Mouse (Mus musculus): Measurements from ENCODE around the gene Kcne2. TPM values are rescaled to one million over a fixed set of nuclear protein-coding genes. Genes with fewer than 3 reads are reported as not detected.

The Kcne2 gene
- 2.2 and 5.3 TPM in 2 replicates for polyA plus RNA-seq (2015; fragmentation: Nextera tagmentation; extraction: Ambion mirVana)

DNA sequence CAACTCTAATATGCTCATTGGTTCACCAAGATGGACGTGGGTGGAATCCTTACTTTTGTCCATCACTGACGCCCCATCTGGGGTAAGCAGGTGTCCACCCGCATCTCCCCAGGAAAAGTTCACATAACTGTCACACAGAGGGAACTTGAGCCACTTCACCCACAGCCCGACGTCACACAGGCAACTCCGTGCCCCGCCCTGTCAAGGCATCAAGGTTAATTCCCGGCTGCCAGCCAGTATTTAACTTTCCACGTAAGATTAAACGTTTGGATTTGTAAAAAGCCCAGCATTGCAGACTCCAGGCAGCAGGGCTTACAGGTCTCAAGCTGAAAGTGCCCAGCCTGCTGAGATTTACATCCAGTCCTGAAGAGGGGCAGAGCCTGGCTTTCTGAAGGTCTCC is at the start of gene Kcne2:
Gene Kcne2, plus strand, starts transcription at position 289 of the 400 bp plus-strand sequence.
- Histone ChIP-seq H3K27me3 (0 out of 2 replicates have a peak, but pooled peaks cover 2% of the 10 kb centered on the region), H3K36me3 (no peaks in the 10 kb centered on the region), H3K4me3 (replicated peaks) (no peak within 1 kb of the TSS), H3K4me1 (replicated peaks) (peaks cover 13% of the 10 kb centered on the region), H3K9me3 (no peaks in the 10 kb centered on the region), H3K4me2 (replicated peaks) (no peak within 1 kb of the TSS), H3K27ac (no peak within 1 kb of the TSS), H3K9ac (replicated peaks) (no peak within 1 kb of the TSS)
- WGBS, result 78% methylated on average over 10 of the region's 10 CpGs
- no peak for ATAC-seq

DNA sequence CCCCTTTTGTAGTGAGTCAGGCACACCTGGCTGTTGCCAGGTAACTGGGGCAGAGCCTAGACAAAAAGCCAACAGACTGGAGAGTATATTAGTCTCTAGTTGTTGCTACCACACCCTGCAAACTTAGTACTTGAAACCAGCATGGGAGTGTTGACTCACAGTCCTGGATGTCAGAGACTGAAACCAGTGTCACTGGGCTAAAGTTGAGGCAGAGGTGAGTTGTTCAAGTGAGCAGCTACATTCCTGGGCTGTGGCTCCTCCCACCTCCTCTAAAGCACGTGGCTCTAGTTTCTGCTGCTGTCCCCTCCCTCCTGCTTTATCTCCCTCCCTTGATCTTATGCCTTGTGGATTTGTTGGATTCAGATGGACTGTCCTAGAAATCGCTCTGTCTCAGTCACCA is 46.3 kb upstream of the Kcne2 start:
- H3K27me3 ChIP-seq, result no peaks in the 10 kb centered on the region
- no peak for ATAC-seq
- H3K9ac ChIP-seq (replicated peaks), result no peak overlapping the region
- no peak overlapping the region for H3K4me2 ChIP-seq (replicated peaks)
- no peaks in the 10 kb centered on the region for H3K4me1 ChIP-seq (replicated peaks)
- no peaks in the 10 kb centered on the region for H3K36me3 ChIP-seq
- no peak overlapping the region for H3K4me3 ChIP-seq (replicated peaks)
- H3K27ac ChIP-seq, result no peak overlapping the region
- WGBS, result 46% methylated on average over 2 of the region's 2 CpGs
- H3K9me3 ChIP-seq, result no peaks in the 10 kb centered on the region

DNA sequence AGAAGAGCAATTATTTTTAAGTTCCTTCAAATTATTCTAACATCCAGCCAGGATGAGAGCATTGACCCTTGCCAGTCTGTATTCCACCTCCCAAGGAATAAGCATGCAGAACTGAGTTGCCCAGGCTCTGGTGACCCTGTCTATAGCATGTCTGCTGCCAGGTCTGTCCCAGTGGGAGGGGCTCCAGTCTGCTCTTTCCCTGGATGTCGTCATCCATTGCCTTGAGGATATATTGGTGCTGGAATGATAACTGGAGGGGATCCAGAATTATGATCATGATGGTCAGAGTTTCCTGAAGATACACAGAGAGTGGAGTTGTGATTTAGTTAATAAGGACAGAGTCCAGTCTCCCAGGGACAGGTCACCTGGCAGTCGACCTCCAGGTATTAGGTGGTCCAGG is 45.2 kb upstream of the Kcne2 start:
- no peaks in the 10 kb centered on the region for H3K36me3 ChIP-seq
- no peak overlapping the region for H3K4me2 ChIP-seq (replicated peaks)
- ATAC-seq, result no peak
- WGBS, result 65% methylated on average over 2 of the region's 2 CpGs
- H3K9ac ChIP-seq (replicated peaks), result no peak overlapping the region
- no peaks in the 10 kb centered on the region for H3K27me3 ChIP-seq
- no peak overlapping the region for H3K27ac ChIP-seq
- no peaks in the 10 kb centered on the region for H3K9me3 ChIP-seq
- no peak overlapping the region for H3K4me3 ChIP-seq (replicated peaks)
- no peaks in the 10 kb centered on the region for H3K4me1 ChIP-seq (replicated peaks)

DNA sequence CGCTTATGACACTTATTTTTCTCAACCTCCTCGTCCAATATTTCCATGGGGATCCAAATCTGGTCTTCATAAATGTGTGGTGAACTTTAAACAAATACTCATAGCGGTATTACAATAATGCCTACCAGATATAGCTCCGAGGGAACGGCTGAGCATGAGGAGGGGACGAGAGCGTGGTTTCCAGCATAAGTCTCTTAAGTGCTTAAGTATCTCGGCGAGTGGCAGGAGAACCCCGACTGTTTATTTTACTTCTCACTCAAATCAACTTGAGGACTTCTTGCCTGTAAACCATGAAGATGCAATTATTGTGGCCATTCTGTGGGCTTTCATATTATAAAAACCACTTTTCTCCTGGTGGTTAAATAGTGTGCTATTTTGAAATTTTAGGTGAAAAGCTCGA is 44.5 kb upstream of the Kcne2 start:
- Histone ChIP-seq H3K4me3 (replicated peaks) (no peak overlapping the region), H3K4me2 (replicated peaks) (no peak overlapping the region), H3K27me3 (no peaks in the 10 kb centered on the region), H3K36me3 (no peaks in the 10 kb centered on the region), H3K4me1 (replicated peaks) (no peaks in the 10 kb centered on the region), H3K9ac (replicated peaks) (no peak overlapping the region), H3K9me3 (no peaks in the 10 kb centered on the region), H3K27ac (no peak overlapping the region)
- ATAC-seq, result no peak
- 84% methylated on average over 11 of the region's 11 CpGs for WGBS

DNA sequence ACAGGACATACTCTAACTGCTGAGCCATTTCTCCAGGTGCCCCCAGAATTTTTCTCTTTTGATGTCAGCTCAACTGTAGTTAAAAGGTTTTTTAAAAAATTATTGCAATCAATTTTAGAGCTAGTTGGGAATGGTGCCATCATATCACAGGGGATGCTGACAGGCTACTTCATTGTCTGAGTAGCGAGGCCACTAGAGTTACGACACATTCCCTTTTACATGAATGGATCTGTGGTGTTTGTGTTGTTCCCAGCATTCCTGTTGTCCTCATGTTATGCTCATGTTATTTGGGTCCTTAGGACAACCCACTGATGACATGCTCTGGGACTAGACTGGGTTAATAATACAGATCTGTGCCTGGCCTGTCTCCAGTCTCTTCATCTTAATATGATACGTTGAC is 42.5 kb upstream of the Kcne2 start:
- Histone ChIP-seq H3K27ac (no peak overlapping the region), H3K36me3 (no peaks in the 10 kb centered on the region), H3K27me3 (no peaks in the 10 kb centered on the region), H3K9ac (replicated peaks) (no peak overlapping the region), H3K4me3 (replicated peaks) (no peak overlapping the region), H3K4me1 (replicated peaks) (no peaks in the 10 kb centered on the region), H3K4me2 (replicated peaks) (no peak overlapping the region), H3K9me3 (no peaks in the 10 kb centered on the region)
- ATAC-seq, result no peak
- 83% methylated on average over 3 of the region's 3 CpGs for whole genome bisulfite sequencing

DNA sequence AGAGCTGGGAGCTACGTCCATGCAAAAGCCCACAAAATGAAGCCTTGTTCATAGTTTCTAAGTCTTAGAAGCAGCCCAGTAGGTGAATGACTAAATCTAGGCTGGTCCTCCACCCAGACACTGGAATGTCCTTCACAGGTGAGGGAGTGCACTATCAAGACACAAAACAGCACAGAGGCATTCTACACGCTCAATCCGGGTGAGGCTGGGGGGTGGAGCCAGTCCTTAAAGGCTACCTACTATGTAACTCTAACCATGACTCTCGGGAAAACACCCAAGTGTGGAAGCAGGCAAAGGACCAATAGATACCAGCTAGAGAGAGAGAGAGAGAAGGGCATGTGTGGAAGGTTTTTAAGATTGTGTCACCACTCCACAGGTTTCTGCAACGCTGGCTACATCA is 41.7 kb upstream of the Kcne2 start:
- H3K4me3 ChIP-seq (replicated peaks), result no peak overlapping the region
- 86% methylated on average over 5 of the region's 5 CpGs for WGBS
- H3K4me2 ChIP-seq (replicated peaks), result no peak overlapping the region
- ATAC-seq, result no peak
- no peaks in the 10 kb centered on the region for H3K36me3 ChIP-seq
- no peak overlapping the region for H3K27ac ChIP-seq
- H3K9me3 ChIP-seq, result no peaks in the 10 kb centered on the region
- H3K4me1 ChIP-seq (replicated peaks), result no peaks in the 10 kb centered on the region
- H3K27me3 ChIP-seq, result no peaks in the 10 kb centered on the region
- no peak overlapping the region for H3K9ac ChIP-seq (replicated peaks)

DNA sequence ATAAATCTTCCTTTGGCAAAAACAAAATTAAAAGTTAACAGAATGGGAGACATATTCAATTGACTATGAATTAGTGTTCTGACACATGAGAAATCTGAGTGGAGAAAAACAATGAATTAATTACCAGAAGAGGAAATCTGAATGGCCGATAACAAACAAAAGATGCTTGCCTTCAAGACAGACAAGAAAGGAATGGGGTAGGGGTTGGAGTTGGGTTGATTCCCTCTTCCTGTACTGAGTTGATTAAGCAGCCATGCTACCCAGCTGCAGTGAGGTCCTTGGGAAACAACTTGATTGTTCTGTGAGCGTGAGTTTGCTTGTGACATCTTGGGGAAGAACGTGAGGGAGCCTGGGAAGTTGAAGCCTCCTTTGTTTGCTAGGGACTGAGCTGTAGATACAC is 37.9 kb upstream of the Kcne2 start:
- H3K9ac ChIP-seq (replicated peaks), result no peak overlapping the region
- H3K27me3 ChIP-seq, result no peaks in the 10 kb centered on the region
- H3K4me3 ChIP-seq (replicated peaks), result no peak overlapping the region
- no peaks in the 10 kb centered on the region for H3K9me3 ChIP-seq
- no peaks in the 10 kb centered on the region for H3K36me3 ChIP-seq
- H3K4me2 ChIP-seq (replicated peaks), result no peak overlapping the region
- H3K4me1 ChIP-seq (replicated peaks), result no peaks in the 10 kb centered on the region
- 76% methylated on average over 3 of the region's 3 CpGs for WGBS
- H3K27ac ChIP-seq, result no peak overlapping the region
- no peak for ATAC-seq

DNA sequence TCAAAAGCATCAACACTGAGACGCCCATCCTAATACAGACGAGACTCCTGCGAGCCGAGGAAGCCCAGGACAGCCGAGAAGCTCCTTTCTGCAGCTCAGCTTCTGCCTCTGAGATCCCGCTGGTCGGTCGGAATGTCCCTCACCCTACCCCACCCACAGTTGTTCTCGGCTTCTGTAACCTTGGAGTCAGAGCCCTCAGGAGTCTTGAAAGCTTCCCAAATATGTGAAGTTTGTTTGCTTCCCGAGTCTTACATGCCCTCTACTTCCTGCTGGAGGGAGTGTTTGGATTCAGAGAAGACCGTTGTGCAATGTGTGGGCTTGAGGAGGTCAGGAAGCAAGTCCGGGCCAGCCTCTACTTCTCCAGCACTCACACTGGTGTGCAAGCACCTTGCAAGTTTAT is 24.3 kb upstream of the Kcne2 start:
- Histone ChIP-seq H3K4me3 (replicated peaks) (no peak overlapping the region), H3K4me2 (replicated peaks) (no peak overlapping the region), H3K36me3 (no peaks in the 10 kb centered on the region), H3K4me1 (replicated peaks) (no peaks in the 10 kb centered on the region), H3K27me3 (no peaks in the 10 kb centered on the region), H3K9me3 (no peaks in the 10 kb centered on the region), H3K27ac (no peak overlapping the region), H3K9ac (replicated peaks) (no peak overlapping the region)
- 85% methylated on average over 12 of the region's 12 CpGs for WGBS
- no peak for ATAC-seq

DNA sequence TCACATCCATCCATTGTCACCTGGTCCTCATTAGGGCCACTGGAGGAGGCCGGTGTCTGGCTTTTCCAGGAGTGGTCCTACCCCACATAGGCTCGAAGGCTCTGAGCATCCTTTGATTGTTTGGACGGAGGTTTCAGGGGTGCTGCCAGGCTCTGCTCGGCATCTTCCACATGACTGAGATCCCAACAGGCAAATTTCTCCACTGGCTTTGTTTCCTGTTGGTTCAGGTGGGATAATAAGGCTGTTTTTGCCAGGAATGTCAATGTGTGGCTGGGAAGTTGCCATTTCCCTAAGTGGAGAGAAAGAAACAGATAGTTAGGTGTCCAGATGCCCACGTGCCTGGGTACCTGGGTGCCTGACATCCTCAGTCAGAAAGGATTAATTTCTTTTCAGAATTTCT is 17.7 kb upstream of the Kcne2 start:
- H3K9me3 ChIP-seq, result no peaks in the 10 kb centered on the region
- no peak overlapping the region for H3K27ac ChIP-seq
- no peaks in the 10 kb centered on the region for H3K27me3 ChIP-seq
- H3K36me3 ChIP-seq, result no peaks in the 10 kb centered on the region
- 90% methylated on average over 5 of the region's 5 CpGs for WGBS
- H3K4me1 ChIP-seq (replicated peaks), result no peaks in the 10 kb centered on the region
- no peak overlapping the region for H3K4me3 ChIP-seq (replicated peaks)
- no peak overlapping the region for H3K9ac ChIP-seq (replicated peaks)
- H3K4me2 ChIP-seq (replicated peaks), result no peak overlapping the region
- no peak for ATAC-seq

DNA sequence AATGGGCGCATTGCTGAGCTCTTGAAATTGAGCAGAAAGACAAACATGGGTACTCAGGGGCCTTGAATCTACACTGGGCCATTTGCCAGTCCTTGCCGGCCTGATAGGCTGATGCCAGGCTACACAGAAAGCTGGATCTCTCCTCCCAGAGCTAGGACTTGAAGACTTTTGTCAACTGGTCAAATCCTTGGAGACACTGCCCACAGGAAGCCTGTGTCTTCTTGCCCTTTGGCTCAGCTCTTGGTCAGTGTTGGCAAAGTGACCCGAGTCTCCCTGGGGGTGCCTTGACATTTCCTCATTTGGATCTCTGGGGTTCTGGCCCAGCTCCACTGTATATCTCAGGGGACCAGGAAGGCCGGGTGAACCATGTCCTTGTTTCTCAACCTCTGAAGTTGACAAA is 16.7 kb upstream of the Kcne2 start:
- no peaks in the 10 kb centered on the region for H3K36me3 ChIP-seq
- H3K9me3 ChIP-seq, result no peaks in the 10 kb centered on the region
- no peak overlapping the region for H3K4me3 ChIP-seq (replicated peaks)
- H3K27ac ChIP-seq, result no peak overlapping the region
- H3K27me3 ChIP-seq, result no peaks in the 10 kb centered on the region
- no peak overlapping the region for H3K9ac ChIP-seq (replicated peaks)
- ATAC-seq, result no peak
- no peak overlapping the region for H3K4me2 ChIP-seq (replicated peaks)
- WGBS, result 83% methylated on average over 4 of the region's 4 CpGs
- no peaks in the 10 kb centered on the region for H3K4me1 ChIP-seq (replicated peaks)

DNA sequence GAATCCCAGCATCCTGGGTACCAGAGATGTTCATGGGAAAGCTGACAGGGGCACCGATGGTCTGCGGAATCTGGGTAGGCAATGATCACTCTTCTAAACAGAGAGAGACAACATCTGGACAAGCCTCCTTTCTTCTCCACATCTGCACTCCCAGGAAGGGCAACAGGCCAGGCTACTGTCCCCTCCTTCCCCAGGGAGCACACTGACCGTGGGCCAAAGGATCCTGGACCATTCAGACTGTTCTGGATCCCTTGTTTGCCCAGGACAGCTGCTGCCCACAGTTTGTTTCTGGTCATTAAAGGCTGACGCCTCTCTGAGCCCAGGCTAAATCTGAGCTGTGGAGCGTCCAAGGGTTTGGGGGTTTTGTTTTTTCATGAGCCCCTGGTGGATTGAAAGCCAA is 9.5 kb upstream of the Kcne2 start:
- H3K36me3 ChIP-seq, result no peaks in the 10 kb centered on the region
- no peak overlapping the region for H3K27ac ChIP-seq
- no peak overlapping the region for H3K4me3 ChIP-seq (replicated peaks)
- H3K27me3 ChIP-seq, result no peaks in the 10 kb centered on the region
- WGBS, result 79% methylated on average over 5 of the region's 5 CpGs
- H3K4me1 ChIP-seq (replicated peaks), result no peaks in the 10 kb centered on the region
- H3K9ac ChIP-seq (replicated peaks), result no peak overlapping the region
- ATAC-seq, result no peak
- H3K9me3 ChIP-seq, result no peaks in the 10 kb centered on the region
- no peak overlapping the region for H3K4me2 ChIP-seq (replicated peaks)

DNA sequence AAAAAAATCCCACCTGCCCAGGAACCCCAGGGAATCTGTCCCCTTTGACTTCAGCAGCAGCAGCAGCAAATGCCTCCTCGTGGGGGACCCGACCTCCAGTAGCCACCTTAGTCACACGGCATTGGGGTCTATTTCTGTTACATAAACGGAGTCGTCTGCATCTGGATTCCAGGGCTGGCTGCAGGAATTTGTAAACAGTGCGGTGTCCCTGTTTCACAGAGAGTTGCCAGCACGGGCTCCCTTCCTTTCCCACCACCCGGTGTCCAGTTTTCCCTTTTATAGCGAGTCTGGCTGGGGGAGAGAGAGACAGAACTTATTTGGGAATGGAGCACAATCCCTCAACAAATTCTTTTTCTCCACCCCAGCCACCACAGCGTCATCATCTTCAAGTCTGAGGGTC is 7.1 kb upstream of the Kcne2 start:
- no peaks in the 10 kb centered on the region for H3K4me1 ChIP-seq (replicated peaks)
- no peak for ATAC-seq
- 70% methylated on average over 10 of the region's 10 CpGs for WGBS

DNA sequence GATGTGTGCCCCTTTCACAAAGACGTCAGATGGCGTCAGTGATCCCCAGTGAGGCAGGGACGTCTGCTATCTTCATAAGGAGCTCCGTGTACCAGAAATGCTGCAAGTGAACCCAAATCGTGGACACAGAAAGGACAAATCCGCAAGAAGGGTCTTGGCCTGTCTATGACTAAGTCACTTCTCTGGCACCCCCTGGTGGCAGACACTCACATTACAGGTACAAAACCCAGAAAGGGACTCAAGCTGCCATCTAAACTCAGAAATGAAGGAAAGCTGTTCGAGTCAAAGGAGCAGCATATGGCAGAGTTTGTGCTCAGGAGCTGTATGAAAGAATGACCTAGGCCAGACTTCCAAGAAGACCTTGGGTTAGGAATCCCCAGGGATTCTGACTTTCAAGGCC is 5.6 kb upstream of the Kcne2 start:
- Histone ChIP-seq H3K9ac (replicated peaks) (no peak overlapping the region), H3K4me1 (replicated peaks) (no peaks in the 10 kb centered on the region), H3K9me3 (no peaks in the 10 kb centered on the region), H3K36me3 (no peaks in the 10 kb centered on the region), H3K27ac (no peak overlapping the region), H3K4me3 (replicated peaks) (no peak overlapping the region), H3K27me3 (no peaks in the 10 kb centered on the region), H3K4me2 (replicated peaks) (no peak overlapping the region)
- no peak for ATAC-seq
- 14% methylated on average over 7 of the region's 7 CpGs for WGBS

More for the DNA sequence above, 7.1 kb upstream of the Kcne2 start:
- Histone ChIP-seq H3K4me3 (replicated peaks) (no peak overlapping the region), H3K4me2 (replicated peaks) (no peak overlapping the region), H3K27ac (no peak overlapping the region), H3K9ac (replicated peaks) (no peak overlapping the region), H3K36me3 (no peaks in the 10 kb centered on the region), H3K27me3 (no peaks in the 10 kb centered on the region), H3K9me3 (no peaks in the 10 kb centered on the region)
